Mouse (Mus musculus) kidney, adult 2 months (tissue): Measurements from ENCODE around the gene Ksr2. TPM values are rescaled to one million over a fixed set of nuclear protein-coding genes. Genes with fewer than 3 reads are reported as not detected.
A peak's percentile ranks its signal among the peaks of the same experiment; 100 is the strongest.
"Not testable (repeated sequence)": the region's sequence is repeated elsewhere in the genome, so short reads cannot be mapped to it uniquely, and the experiment has no call there.

ENCODE experiments used
- DNase-seq: peaks from one replicate; pipeline ENCODE4 v3.0.0; 2021
- H3K27ac ChIP-seq: fragments of 200-500 bp; 2 replicates; pipeline ENCODE4 v1.5.1; 2012; ENCODE audit warnings: low read depth, low read length, control low read depth, inconsistent platforms; ENCODE audit not compliant: insufficient read depth
- H3K27me3 ChIP-seq: fragments of 200-500 bp; replicated peaks from 2 replicates; pipeline ENCODE4 v1.6.1; 2012; ENCODE audit warnings: mild to moderate bottlenecking, moderate library complexity, low read length, inconsistent platforms; ENCODE audit not compliant: control insufficient read depth, insufficient read depth
- H3K36me3 ChIP-seq: fragments of 200-500 bp; 2 replicates; pipeline ENCODE4 v1.6.1; 2012; ENCODE audit warnings: mild to moderate bottlenecking, moderate library complexity, low read length, inconsistent platforms; ENCODE audit not compliant: control insufficient read depth, insufficient read depth
- H3K4me1 ChIP-seq: fragments of 200-500 bp; 2 replicates; pipeline ENCODE4 v1.6.1; 2011; ENCODE audit warnings: low read length; ENCODE audit not compliant: control insufficient read depth, insufficient read depth
- H3K4me3 ChIP-seq: fragments of 200-500 bp; 2 replicates; pipeline ENCODE4 v1.5.1; 2011; ENCODE audit warnings: mild to moderate bottlenecking, low read depth, low read length, control low read depth; ENCODE audit not compliant: insufficient read depth
- CTCF ChIP-seq: fragments of 200-500 bp; conservative IDR thresholded peaks from 2 replicates; pipeline ENCODE4 v1.5.1; 2011; ENCODE audit warnings: low read depth, mild to moderate bottlenecking, control low read depth, low read length, moderate library complexity, mixed read lengths; ENCODE audit not compliant: insufficient read depth, insufficient read length
- POLR2A ChIP-seq: fragments of 200-500 bp; IDR thresholded peaks from one replicate; pipeline ENCODE4 v1.6.1; 2011; ENCODE audit warnings: low read depth, low read length, control low read depth
- WGBS: fragments of 180-500 bp; shearing (Covaris S2); methylation state at CpG from one replicate; pipeline ENCODE4 v1.1.7; 2018; 5-methylcytosine and 5-hydroxymethylcytosine counted together
- polyA plus RNA-seq: library from polyadenylated mRNA; depleted of rRNA; stranded (reverse); fragments of >200 nt; gene quantifications from 2 replicates; pipeline ENCODE4 v1.2.3, GENCODE M21; 2012

Gene Ksr2
- polyA plus RNA-seq, 1 experiment: 1.9 TPM

DNA sequence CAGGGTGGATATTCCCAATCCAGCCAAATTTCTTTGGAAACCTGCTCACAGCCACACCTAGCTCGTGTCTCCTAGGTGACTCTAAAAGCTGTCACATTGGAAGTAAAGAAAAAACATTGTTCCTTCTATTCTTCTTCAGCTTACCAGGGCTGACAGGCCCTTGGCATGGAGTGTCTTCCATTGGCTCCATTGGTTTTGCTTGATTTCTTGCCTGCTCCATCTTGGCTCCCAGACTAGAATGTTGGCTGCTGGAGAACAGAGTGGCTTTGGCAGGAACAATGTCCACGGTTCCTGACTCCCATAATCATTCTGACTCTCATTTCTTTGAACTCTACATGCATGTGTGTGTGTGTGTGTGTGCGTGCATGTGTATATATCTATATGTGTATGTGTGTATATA is 183.0 kb downstream of the Ksr2 start:
- Histone ChIP-seq H3K27me3 (no peaks in the 10 kb centered on the region), H3K4me1 (no peaks in the 10 kb centered on the region), H3K4me3 (no peak overlapping the region), H3K27ac (no peak overlapping the region), H3K36me3 (no peaks in the 10 kb centered on the region)
- no peak for DNase-seq
- 87% methylated on average over 3 of the region's 3 CpGs for WGBS
- no peak for TF ChIP-seq CTCF
- no peak for TF ChIP-seq POLR2A

DNA sequence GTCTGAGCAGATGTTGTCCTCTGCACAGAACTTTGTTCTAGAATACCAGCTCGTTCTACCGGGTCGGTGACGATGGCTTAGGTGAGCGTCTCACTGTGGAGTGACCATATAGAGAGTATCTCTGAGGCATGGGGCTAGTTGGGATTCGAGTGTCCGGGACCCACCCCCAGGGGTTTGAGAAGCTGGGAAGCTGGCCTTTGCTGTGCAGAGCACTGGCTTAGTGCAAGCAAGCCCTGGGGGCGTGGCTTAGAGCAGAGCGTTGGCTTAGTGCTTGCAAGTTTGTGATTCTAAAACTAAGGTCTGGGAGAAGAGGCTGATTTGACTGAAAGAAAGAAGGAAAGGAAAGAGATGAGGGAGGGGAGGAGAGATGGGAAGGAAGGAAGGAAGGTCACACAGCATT is 188.2 kb downstream of the Ksr2 start:
- TF ChIP-seq POLR2A (no peak), CTCF (no peak)
- Histone ChIP-seq H3K27ac (no peak overlapping the region), H3K4me3 (no peak overlapping the region), H3K27me3 (no peaks in the 10 kb centered on the region), H3K36me3 (no peaks in the 10 kb centered on the region), H3K4me1 (no peaks in the 10 kb centered on the region)
- 55% methylated on average over 9 of the region's 9 CpGs for WGBS
- DNase-seq: no peak

DNA sequence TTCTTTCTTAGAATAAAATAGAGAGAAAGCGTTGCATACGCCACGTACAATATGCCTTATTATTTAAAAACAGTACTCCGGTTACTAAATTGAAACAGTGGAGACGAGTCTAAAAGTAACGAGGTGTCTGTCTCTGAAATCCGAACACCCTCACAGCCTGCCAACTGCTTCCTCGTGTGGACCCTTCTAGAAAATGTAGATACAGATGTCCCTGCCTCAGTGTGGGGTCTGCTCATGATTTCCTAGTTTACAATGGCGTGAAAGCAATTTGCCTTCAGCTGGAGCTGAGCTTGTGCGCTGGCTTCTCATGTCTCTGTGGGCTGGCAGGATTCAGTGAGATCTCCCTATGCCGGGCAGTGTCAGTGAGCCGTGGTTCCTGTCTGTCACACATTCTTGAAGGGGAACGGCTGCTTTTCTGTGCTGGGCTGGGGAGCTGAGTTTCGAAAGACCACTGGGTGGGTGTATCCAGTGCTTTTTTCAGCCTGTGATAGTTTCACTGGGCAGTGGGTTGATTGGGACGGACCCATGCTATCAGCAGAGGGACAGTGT is 194.0 kb downstream of the Ksr2 start:
- H3K27ac ChIP-seq: no peak overlapping the region
- WGBS: 69% methylated on average over 15 of the region's 15 CpGs
- H3K36me3 ChIP-seq: no peaks in the 10 kb centered on the region
- no peaks in the 10 kb centered on the region for H3K4me1 ChIP-seq
- no peak for DNase-seq
- TF ChIP-seq CTCF (no peak), POLR2A (no peak)
- H3K27me3 ChIP-seq: no peaks in the 10 kb centered on the region
- H3K4me3 ChIP-seq: no peak overlapping the region

DNA sequence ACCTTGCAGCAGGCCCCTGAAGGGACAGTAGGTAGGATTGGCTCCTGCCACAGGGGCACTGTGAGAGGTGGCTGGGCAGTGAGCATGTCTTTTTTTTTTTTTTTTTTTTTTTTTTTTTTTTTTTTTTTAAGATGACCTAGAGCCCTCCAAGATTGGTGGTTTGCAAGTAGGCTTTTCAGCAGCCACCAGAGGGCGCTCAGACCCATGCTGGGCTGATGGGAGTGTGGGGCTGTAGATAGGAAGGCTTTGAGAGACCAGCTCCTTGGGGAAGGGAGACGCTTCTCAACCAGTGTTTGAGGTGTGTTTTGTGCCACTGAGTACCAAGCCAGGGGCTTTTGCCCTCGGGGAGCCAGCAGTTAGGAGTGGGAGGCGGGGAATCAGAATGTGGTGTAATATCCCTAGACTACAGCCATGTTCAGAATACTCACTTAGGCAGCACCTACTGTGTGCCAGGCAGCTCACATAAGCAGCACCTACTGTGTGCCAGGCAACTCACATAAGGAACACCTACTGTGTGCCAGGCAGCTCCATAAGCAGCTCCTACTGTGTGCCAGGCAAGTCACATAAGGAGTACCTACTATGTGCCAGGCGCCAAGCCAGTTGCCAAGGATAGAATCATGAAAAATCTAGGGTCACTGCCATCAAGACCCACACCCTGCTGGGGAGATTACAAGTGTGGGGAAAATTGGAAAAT is 200.7 kb downstream of the Ksr2 start:
- peak; percentile 66 for DNase-seq
- Histone ChIP-seq H3K36me3 (no peaks in the 10 kb centered on the region), H3K4me1 (no peaks in the 10 kb centered on the region), H3K4me3 (no peak overlapping the region), H3K27ac (no peak overlapping the region), H3K27me3 (no peaks in the 10 kb centered on the region)
- 39% methylated on average over 5 of the region's 5 CpGs for WGBS
- TF ChIP-seq CTCF (peak; percentile 70), POLR2A (no peak)

DNA sequence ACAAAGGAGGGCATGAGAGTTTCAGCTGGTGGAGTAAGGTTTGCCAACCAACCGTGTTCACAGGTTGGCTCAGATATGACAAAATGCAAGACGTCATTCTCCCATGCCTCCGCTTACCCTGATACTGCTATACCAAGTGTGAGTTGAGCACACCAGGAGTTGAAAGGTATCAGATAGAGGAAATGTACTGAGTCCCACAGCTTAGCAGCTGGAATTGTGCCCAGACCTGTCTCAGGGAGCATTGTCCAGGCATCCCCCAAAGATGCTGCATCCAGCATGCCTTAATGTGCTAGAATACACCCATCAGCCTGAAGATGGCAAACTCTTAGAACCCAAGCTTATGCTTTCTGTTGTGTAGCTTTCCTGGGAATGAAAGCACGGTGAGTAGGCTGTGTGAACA is 206.5 kb downstream of the Ksr2 start:
- no peaks in the 10 kb centered on the region for H3K4me1 ChIP-seq
- no peaks in the 10 kb centered on the region for H3K36me3 ChIP-seq
- TF ChIP-seq CTCF (no peak), POLR2A (no peak)
- WGBS: 81% methylated on average over 4 of the region's 4 CpGs
- no peaks in the 10 kb centered on the region for H3K27me3 ChIP-seq
- DNase-seq: no peak
- H3K27ac ChIP-seq: no peak overlapping the region
- no peak overlapping the region for H3K4me3 ChIP-seq

DNA sequence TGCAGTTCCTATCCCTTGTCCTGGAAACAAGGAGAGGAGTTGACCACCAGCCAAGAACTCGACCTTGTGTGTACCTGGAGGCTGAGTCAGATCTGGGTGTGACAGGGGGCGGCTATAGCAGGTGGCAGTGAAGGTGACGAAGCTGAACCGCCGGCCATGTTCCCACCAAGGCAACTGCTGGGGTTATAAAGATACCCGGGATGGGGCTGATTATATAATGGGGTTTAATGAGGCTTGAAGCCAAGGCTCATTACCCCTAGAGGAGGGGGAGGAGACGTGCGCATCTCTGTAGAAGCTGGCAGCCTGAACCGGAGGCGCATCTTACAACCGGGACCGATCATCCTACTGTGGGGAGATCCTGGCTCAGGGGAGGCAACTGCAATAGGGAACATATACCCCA is 208.4 kb downstream of the Ksr2 start:
- 25% methylated on average over 12 of the region's 12 CpGs for WGBS
- Histone ChIP-seq H3K4me1 (no peaks in the 10 kb centered on the region), H3K27ac (no peak overlapping the region), H3K27me3 (no peaks in the 10 kb centered on the region), H3K4me3 (no peak overlapping the region), H3K36me3 (no peaks in the 10 kb centered on the region)
- DNase-seq: peak; percentile 36
- TF ChIP-seq POLR2A: no peak
- no peak for TF ChIP-seq CTCF

DNA sequence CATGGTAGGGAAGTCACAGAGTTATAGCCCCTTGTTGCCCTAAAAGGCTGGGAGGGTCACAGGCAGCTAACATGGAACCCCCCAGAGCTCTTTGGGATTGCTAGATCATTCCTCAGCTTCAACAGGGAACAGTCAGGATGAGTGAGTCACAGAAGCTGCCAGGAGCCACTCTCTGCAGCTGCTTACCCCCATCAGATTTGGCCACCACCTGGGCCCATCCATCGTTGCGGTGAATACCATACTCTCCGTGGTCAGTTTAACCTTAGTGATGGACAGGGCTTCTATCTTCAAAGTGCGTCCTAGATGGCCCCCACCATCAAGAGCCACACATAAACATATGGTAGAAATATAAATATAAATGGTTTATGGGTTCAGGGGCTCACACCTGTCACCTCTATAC is 209.4 kb downstream of the Ksr2 start:
- H3K27ac ChIP-seq, H3K4me3 ChIP-seq, H3K4me1 ChIP-seq, H3K36me3 ChIP-seq, H3K27me3 ChIP-seq, DNase-seq: not testable (repeated sequence)
- 89% methylated on average over 4 of the region's 4 CpGs for WGBS
